Mouse (Mus musculus): ENCODE results near the gene Defb36. TPM values are rescaled to one million over a fixed set of nuclear protein-coding genes. Genes with fewer than 3 reads are reported as not detected.

The Defb36 gene
- total and polyA plus RNA-seq, 2 experiments from 2014 or later: not detected

- Histone ChIP-seq H3K9ac (replicated peaks; ENCODE audit: low read length) (no peak overlapping the region), H3K27me3 (ENCODE audit: insufficient read depth, low read length) (no peaks in the 10 kb centered on the region), H3K36me3 (ENCODE audit: insufficient read depth, low read length) (no peaks in the 10 kb centered on the region), H3K4me3 (ENCODE audit: low read length) (no peak overlapping the region), H3K4me2 (ENCODE audit: low read depth, low read length) (no peak overlapping the region), H3K9me3 (ENCODE audit: low read length) (no peaks in the 10 kb centered on the region), H3K27ac (no peak overlapping the region), H3K4me1 (ENCODE audit: insufficient read depth, low read length) (no peaks in the 10 kb centered on the region)
- ATAC-seq: no peak
- no peak for DNase-seq (ENCODE audit: low spot score)
- TF ChIP-seq CTCF (IDR thresholded peaks at IDR 0.05; ENCODE audit: low read depth): no peak
- 67% methylated on average over 9 of the region's 9 CpGs for WGBS
These were observed 16.4 kb downstream of the Defb36 start for GRCm38 (mm10) chr2:152620367-152621134.

GRCm38 (mm10) chr2:152622151-152622550 lies 18.0 kb downstream of the Defb36 start:
- ATAC-seq: no peak
- WGBS: 91% methylated on average over 13 of the region's 13 CpGs
- DNase-seq (ENCODE audit: low spot score): no peak
- Histone ChIP-seq H3K4me1 (ENCODE audit: insufficient read depth, low read length) (0 out of 2 replicates have a peak, but pooled peaks cover 4% of the 10 kb centered on the region), H3K27ac (no peak overlapping the region), H3K36me3 (ENCODE audit: insufficient read depth, low read length) (no peaks in the 10 kb centered on the region), H3K27me3 (ENCODE audit: insufficient read depth, low read length) (0 out of 2 replicates have a peak, but pooled peaks cover 4% of the 10 kb centered on the region), H3K9me3 (ENCODE audit: low read length) (no peaks in the 10 kb centered on the region), H3K4me2 (ENCODE audit: low read depth, low read length) (no peak overlapping the region), H3K4me3 (ENCODE audit: low read length) (no peak overlapping the region), H3K9ac (replicated peaks; ENCODE audit: low read length) (no peak overlapping the region)
- TF ChIP-seq CTCF (IDR thresholded peaks at IDR 0.05; ENCODE audit: low read depth): no peak

DNA sequence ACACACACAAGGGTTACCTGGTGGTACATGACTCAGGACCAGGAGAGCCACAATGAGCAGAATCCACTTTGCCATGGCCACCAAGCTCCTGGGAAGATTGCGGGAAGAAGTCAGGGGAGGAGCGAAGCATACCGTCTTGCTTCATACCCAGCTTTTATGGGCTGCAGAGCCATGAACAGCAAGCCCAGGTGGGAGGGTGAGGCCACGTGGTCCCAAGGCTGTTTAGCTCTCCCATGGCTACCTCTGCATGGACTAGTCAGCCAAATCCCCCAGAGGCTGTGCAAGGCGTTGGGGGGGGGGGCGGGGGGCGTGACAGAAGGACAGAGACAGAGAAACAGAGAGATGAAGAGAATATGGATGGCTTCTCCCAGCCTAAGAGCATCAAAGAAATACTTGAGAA lies 18.8 kb downstream of the Defb36 start, which contains the start of gene Defb25:
Gene Defb25, minus strand, starts transcription at position 101 of the 400 bp plus-strand sequence.
- Histone ChIP-seq H3K27me3 (ENCODE audit: insufficient read depth, low read length) (peaks cover 10% of the 10 kb centered on the region; the same call in 1 of the 2 replicates), H3K4me2 (ENCODE audit: low read depth, low read length) (no peak within 1 kb of the TSS), H3K4me3 (ENCODE audit: low read length) (no peak within 1 kb of the TSS), H3K4me1 (ENCODE audit: insufficient read depth, low read length) (0 out of 2 replicates have a peak, but pooled peaks cover 4% of the 10 kb centered on the region), H3K9me3 (ENCODE audit: low read length) (no peaks in the 10 kb centered on the region), H3K36me3 (ENCODE audit: insufficient read depth, low read length) (no peaks in the 10 kb centered on the region), H3K27ac (no peak within 1 kb of the TSS), H3K9ac (replicated peaks; ENCODE audit: low read length) (no peak within 1 kb of the TSS)
- ATAC-seq (no peak), DNase-seq (ENCODE audit: low spot score) (no peak)
- 81% methylated on average over 7 of the region's 7 CpGs for WGBS
- no peak for TF ChIP-seq CTCF (IDR thresholded peaks at IDR 0.05; ENCODE audit: low read depth)

DNA sequence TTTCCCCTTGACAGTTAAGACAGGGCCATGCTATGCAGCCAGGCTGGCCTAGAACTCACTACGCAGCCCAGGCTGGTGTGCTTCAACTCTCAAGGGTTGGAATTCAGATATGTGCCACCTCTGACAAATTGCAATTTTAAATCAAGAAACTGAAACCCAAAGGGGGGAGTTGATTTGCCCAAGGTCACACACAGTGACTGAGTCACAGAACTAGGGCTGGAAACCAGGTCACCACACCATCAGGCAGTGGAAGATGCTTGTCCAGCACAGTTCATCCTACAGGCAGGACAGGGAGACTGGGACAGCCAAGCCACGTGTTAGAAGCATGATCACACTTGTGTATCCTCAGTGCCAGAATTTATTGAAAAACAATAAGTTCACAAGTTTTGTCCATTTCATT lies 20.4 kb downstream of the Defb36 start:
- ATAC-seq (no peak), DNase-seq (ENCODE audit: low spot score) (no peak)
- H3K27ac ChIP-seq: no peak overlapping the region
- H3K36me3 ChIP-seq (ENCODE audit: insufficient read depth, low read length): no peaks in the 10 kb centered on the region
- 0 out of 2 replicates have a peak, but pooled peaks cover 4% of the 10 kb centered on the region for H3K4me1 ChIP-seq (ENCODE audit: insufficient read depth, low read length)
- no peak for TF ChIP-seq CTCF (IDR thresholded peaks at IDR 0.05; ENCODE audit: low read depth)
- WGBS: 87% methylated on average over 2 of the region's 2 CpGs
- H3K9me3 ChIP-seq (ENCODE audit: low read length): no peaks in the 10 kb centered on the region
- no peak overlapping the region for H3K4me2 ChIP-seq (ENCODE audit: low read depth, low read length)
- H3K9ac ChIP-seq (replicated peaks; ENCODE audit: low read length): no peak overlapping the region
- H3K4me3 ChIP-seq (ENCODE audit: low read length): no peak overlapping the region
- peaks cover 16% of the 10 kb centered on the region; the same call in 1 of the 2 replicates for H3K27me3 ChIP-seq (ENCODE audit: insufficient read depth, low read length)

DNA sequence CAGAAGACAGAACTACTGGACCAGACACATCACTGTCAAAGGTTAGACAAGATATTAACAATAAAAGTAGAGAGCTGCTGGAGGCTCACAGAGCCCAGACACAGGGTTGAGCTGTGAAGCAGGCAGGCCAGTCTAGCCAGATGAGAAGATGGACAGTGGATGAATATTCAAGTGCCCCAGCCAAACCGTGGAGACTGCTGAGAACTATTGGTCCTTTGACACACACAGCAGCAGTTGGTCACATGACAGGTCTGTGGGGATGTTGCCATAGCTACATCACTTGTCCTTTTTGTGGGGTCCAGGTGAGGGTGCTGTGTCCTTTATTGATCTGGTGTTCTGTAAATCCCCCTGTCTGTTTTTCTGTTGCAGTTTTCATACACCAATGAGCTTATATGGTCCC lies 21.1 kb downstream of the Defb36 start:
- H3K9me3 ChIP-seq (ENCODE audit: low read length): no peaks in the 10 kb centered on the region
- 0 out of 2 replicates have a peak, but pooled peaks have one; percentile 11 for TF ChIP-seq CTCF (IDR thresholded peaks at IDR 0.05; ENCODE audit: low read depth)
- H3K27ac ChIP-seq: no peak overlapping the region
- peaks cover 16% of the 10 kb centered on the region; the same call in 1 of the 2 replicates for H3K27me3 ChIP-seq (ENCODE audit: insufficient read depth, low read length)
- no peaks in the 10 kb centered on the region for H3K36me3 ChIP-seq (ENCODE audit: insufficient read depth, low read length)
- no peak overlapping the region for H3K9ac ChIP-seq (replicated peaks; ENCODE audit: low read length)
- WGBS: 0% methylated on average over 1 of the region's 1 CpGs
- H3K4me3 ChIP-seq (ENCODE audit: low read length): no peak overlapping the region
- DNase-seq (ENCODE audit: low spot score) (peak; percentile 18), ATAC-seq (peak; percentile 62)
- 0 out of 2 replicates have a peak, but pooled peaks cover 4% of the 10 kb centered on the region for H3K4me1 ChIP-seq (ENCODE audit: insufficient read depth, low read length)
- no peak overlapping the region for H3K4me2 ChIP-seq (ENCODE audit: low read depth, low read length)

DNA sequence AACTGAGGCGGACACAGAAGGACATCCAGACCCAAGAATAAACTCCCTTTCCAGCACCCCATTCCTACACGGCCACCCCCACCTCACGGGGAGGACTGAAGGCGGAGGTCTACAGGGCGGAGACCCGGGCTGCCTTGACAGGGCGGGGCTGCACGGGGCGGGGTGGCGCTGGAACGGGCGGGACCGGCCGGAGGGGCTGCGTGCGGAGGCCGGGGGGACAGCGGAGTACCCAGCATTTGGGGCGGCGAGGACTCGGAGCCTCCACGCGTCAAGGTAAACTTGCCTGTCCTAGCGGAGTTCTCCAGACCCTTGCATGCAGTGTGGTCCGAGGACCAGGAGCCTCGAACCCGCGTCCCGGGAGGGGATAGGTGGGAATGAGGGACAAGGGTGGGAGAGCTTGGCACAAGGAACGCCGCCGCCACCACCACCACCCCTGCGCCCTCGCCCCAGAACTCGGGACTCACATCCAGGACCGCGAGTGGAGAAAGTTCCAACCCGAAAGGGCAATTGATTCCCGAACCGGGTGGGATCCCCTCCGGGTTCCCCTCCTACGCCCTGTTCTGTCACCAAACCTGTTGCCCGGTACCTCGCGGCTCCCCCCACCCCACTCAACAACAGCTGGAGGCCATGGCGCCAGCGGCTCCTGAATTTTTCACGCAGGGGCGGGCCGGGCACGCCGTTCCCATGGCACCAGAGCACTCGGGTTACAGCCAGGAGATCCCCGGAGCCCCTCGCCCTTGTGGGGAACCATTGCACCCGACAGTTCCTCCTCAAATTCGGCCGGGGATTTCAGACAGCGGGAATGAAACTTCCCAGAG lies 22.9 kb downstream of the Defb36 start, which contains the start of gene Rem1:
Gene Rem1, plus strand, starts transcription at position 178 of the 818 bp plus-strand sequence.
- Histone ChIP-seq H3K27me3 (ENCODE audit: insufficient read depth, low read length) (peaks cover 16% of the 10 kb centered on the region; the same call in 1 of the 2 replicates), H3K9me3 (ENCODE audit: low read length) (no peaks in the 10 kb centered on the region), H3K4me3 (ENCODE audit: low read length) (peak within 1 kb of the TSS; percentile 35), H3K27ac (no peak within 1 kb of the TSS), H3K9ac (replicated peaks; ENCODE audit: low read length) (peak within 1 kb of the TSS; percentile 28; the same call in 1 of the 2 replicates), H3K36me3 (ENCODE audit: insufficient read depth, low read length) (no peaks in the 10 kb centered on the region), H3K4me2 (ENCODE audit: low read depth, low read length) (peak within 1 kb of the TSS; percentile 67), H3K4me1 (ENCODE audit: insufficient read depth, low read length) (0 out of 2 replicates have a peak, but pooled peaks cover 4% of the 10 kb centered on the region)
- no peak for DNase-seq (ENCODE audit: low spot score)
- ATAC-seq: no peak
- 1% methylated on average over 56 of the region's 59 CpGs for WGBS
- no peak for TF ChIP-seq CTCF (IDR thresholded peaks at IDR 0.05; ENCODE audit: low read depth)
